In the genomic region with DNA sequence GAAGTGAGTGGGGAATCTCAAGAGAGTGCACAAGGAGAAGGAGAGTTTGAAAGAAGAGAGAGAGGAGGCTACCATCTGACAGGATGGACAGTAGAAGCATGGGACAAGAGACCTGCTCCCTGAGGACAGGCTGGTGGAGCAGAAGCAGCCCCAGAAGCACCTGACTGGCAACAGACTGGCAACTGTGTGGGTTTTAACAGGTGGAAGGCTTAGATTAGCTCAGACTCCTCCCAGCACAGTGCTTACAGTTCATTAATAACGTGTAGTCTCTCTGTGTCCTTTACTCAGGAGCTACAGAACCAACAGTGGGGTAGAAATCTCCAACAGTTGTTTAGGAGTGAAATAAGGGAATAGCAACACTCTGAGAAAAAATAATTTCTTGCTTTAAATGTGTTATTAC, we compare ENCODE assay signal across 27 mouse cellular contexts. TPM values are rescaled to one million over a fixed set of nuclear protein-coding genes. Genes with fewer than 3 reads are reported as not detected.
DNase-seq lines count a peak whose midpoint lies in the region; ATAC-seq and TF ChIP-seq lines count a peak whose summit lies in the region.
"Had no signal": no experiment of that assay in that cellular context is flagged by ENCODE, and none has a peak within 500 bp of the region (broad histone marks: within the 10 kb centered on the region; RNA-seq: fewer than 3 reads in every experiment).

No protein-coding gene starts in this region.

- no peaks in the 10 kb centered on the region for H3K9me3 ChIP-seq in hindbrain, embryonic 15.5 days
- H3K9me3 ChIP-seq in hindbrain, embryonic 14.5 days (ENCODE audit: control insufficient read depth, low read length): no peaks in the 10 kb centered on the region
- no peaks in the 10 kb centered on the region for H3K9me3 ChIP-seq in liver, embryonic 11.5 days (ENCODE audit: control insufficient read depth, low read length)
- H3K9me3 ChIP-seq in liver, embryonic 12.5 days (replicated peaks): no peaks in the 10 kb centered on the region
- H3K9me3 ChIP-seq in MEL (replicated peaks; ENCODE audit: insufficient read depth, low read length): no peaks in the 10 kb centered on the region
- H3K9me3 ChIP-seq: G1E had no signal

- no peak overlapping the region for H3K4me2 ChIP-seq in hindbrain, embryonic 15.5 days
- H3K4me2 ChIP-seq in hindbrain, embryonic 14.5 days (replicated peaks): no peak overlapping the region
- H3K4me2 ChIP-seq in liver, embryonic 11.5 days: no peak overlapping the region
- no peak overlapping the region for H3K4me2 ChIP-seq in liver, embryonic 12.5 days

- H3K9ac ChIP-seq in hindbrain, embryonic 15.5 days: no peak overlapping the region
- H3K9ac ChIP-seq in hindbrain, embryonic 14.5 days: no peak overlapping the region
- H3K9ac ChIP-seq in liver, embryonic 11.5 days (ENCODE audit: low read depth, low read length): no peak overlapping the region
- H3K9ac ChIP-seq in liver, embryonic 12.5 days: no peak overlapping the region
- H3K9ac ChIP-seq in MEL (ENCODE audit: control insufficient read depth, low read depth, low read length, poor library complexity, severe bottlenecking): no peak overlapping the region

- peak; percentile 33 to 63; a peak in 3 of 4 replicates for TF ChIP-seq EP300 in MEL (IDR thresholded peaks at IDR 0.05; ENCODE audit: low read depth in 1 of 2, low read length in 2 of 2)

- H3K36me3 ChIP-seq in hindbrain, embryonic 15.5 days: no peaks in the 10 kb centered on the region
- no peaks in the 10 kb centered on the region for H3K36me3 ChIP-seq in hindbrain, embryonic 14.5 days (replicated peaks; ENCODE audit: control insufficient read depth, insufficient read depth)
- H3K36me3 ChIP-seq in liver, embryonic 11.5 days (ENCODE audit: control insufficient read depth, insufficient read depth, low read length): no peaks in the 10 kb centered on the region
- H3K36me3 ChIP-seq in liver, embryonic 12.5 days: no peaks in the 10 kb centered on the region
- peaks cover 0 to 6% of the 10 kb centered on the region in 2 experiments; a peak in 1 of 4 replicates for H3K36me3 ChIP-seq in MEL (ENCODE audit: control insufficient read depth in 1 of 2, insufficient read depth in 2 of 2, low read length in 2 of 2)
- H3K36me3 ChIP-seq: G1E had no signal

- no peak for TF ChIP-seq POLR2A in MEL (IDR thresholded peaks at IDR 0.05; ENCODE audit: control insufficient read depth in 1 of 2, insufficient read depth in 1 of 2, low read depth in 1 of 2, low read length in 2 of 2, poor library complexity in 1 of 2)

- WGBS in hindbrain, embryonic 15.5 days: 51% methylated on average over 1 of the region's 1 CpGs
- 44% methylated on average over 1 of the region's 1 CpGs for WGBS in hindbrain, embryonic 14.5 days
- 39% methylated on average over 1 of the region's 1 CpGs for WGBS in liver, embryonic 11.5 days
- 39% methylated on average over 1 of the region's 1 CpGs for WGBS in liver, embryonic 12.5 days (ENCODE audit: insufficient replicate concordance)

- no peak overlapping the region for H3K4me3 ChIP-seq in hindbrain, embryonic 15.5 days
- no peak overlapping the region for H3K4me3 ChIP-seq in hindbrain, embryonic 14.5 days (replicated peaks; ENCODE audit: low read length)
- H3K4me3 ChIP-seq in liver, embryonic 11.5 days (ENCODE audit: low read depth, low read length): no peak overlapping the region
- H3K4me3 ChIP-seq in liver, embryonic 12.5 days: no peak overlapping the region
- no peak overlapping the region for H3K4me3 ChIP-seq in MEL (ENCODE audit: control insufficient read depth in 1 of 2, insufficient read depth in 1 of 2, low read depth in 2 of 2, low read length in 2 of 2)

- no peaks in the 10 kb centered on the region for H3K4me1 ChIP-seq in hindbrain, embryonic 15.5 days (replicated peaks)
- H3K4me1 ChIP-seq in hindbrain, embryonic 14.5 days (replicated peaks; ENCODE audit: control insufficient read depth, insufficient read depth, low read length): no peaks in the 10 kb centered on the region
- no peaks in the 10 kb centered on the region for H3K4me1 ChIP-seq in liver, embryonic 11.5 days (replicated peaks; ENCODE audit: control insufficient read depth, insufficient read depth, low read length)
- H3K4me1 ChIP-seq in liver, embryonic 12.5 days: no peaks in the 10 kb centered on the region
- H3K4me1 ChIP-seq in MEL (ENCODE audit: control insufficient read depth in 1 of 2, insufficient read depth in 2 of 2, low read length in 2 of 2): peaks cover 7 to 13% of the 10 kb centered on the region in 2 experiments

- TF ChIP-seq CTCF in MEL (IDR thresholded peaks at IDR 0.05 in 2 of 3, conservative IDR thresholded peaks at IDR 0.05 in 1 of 3; ENCODE audit: control insufficient read depth in 1 of 3, insufficient read depth in 1 of 3, low read depth in 2 of 3, low read length in 3 of 3, poor library complexity in 1 of 3, severe bottlenecking in 1 of 3): no peak

- H3K79me2 ChIP-seq in MEL (ENCODE audit: control insufficient read depth, insufficient read depth, low read length, poor library complexity): no peaks in the 10 kb centered on the region

- no peaks in the 10 kb centered on the region for H3K27me3 ChIP-seq in hindbrain, embryonic 15.5 days
- H3K27me3 ChIP-seq in hindbrain, embryonic 14.5 days (ENCODE audit: control insufficient read depth, insufficient read depth, low read length): no peaks in the 10 kb centered on the region
- no peaks in the 10 kb centered on the region for H3K27me3 ChIP-seq in liver, embryonic 11.5 days (replicated peaks; ENCODE audit: control insufficient read depth, insufficient read depth, low read length)
- H3K27me3 ChIP-seq in liver, embryonic 12.5 days (replicated peaks): no peaks in the 10 kb centered on the region
- H3K27me3 ChIP-seq in MEL (ENCODE audit: control insufficient read depth in 1 of 2, insufficient read depth in 2 of 2, low read length in 2 of 2): no peaks in the 10 kb centered on the region
- H3K27me3 ChIP-seq: CH12.LX, Patski had no signal

- TF ChIP-seq RAD21 in MEL (IDR thresholded peaks at IDR 0.05; ENCODE audit: low read depth, low read length): no peak

- H3K27ac ChIP-seq in hindbrain, embryonic 15.5 days (replicated peaks): no peak overlapping the region
- H3K27ac ChIP-seq in hindbrain, embryonic 14.5 days: no peak overlapping the region
- no peak overlapping the region for H3K27ac ChIP-seq in liver, embryonic 11.5 days (ENCODE audit: low read depth, low read length)
- H3K27ac ChIP-seq in liver, embryonic 12.5 days: no peak overlapping the region
- H3K27ac ChIP-seq in MEL (ENCODE audit: control insufficient read depth, low read depth, low read length): no peak overlapping the region

- no peak for DNase-seq in hindbrain, embryonic 14.5 days (ENCODE audit: low spot score)
- DNase-seq in liver, embryonic 11.5 days (ENCODE audit: low spot score): no peak
- DNase-seq in MEL (ENCODE audit: low read depth, low spot score): peak; percentile 45
- no peak for DNase-seq in adrenal gland, postnatal 14 days
- DNase-seq: adrenal gland, adult 2 months; adrenal gland, adult 8-10 months; adrenal gland, postnatal 10 days; adrenal gland, postnatal 25 days; adrenal gland, postnatal 36 days; B cell, adult 2 months; cerebellum, adult 11 months; cerebellum, adult 11-12 months; cerebellum, adult 18-20 months; cerebellum, adult 2 months; cerebellum, adult 8-10 months had no signal

- peak; percentile 38; the same call in 1 of the 2 replicates for ATAC-seq in hindbrain, embryonic 15.5 days (ENCODE audit: low FRiP score, low read depth)
- ATAC-seq in hindbrain, embryonic 14.5 days (ENCODE audit: low FRiP score): no peak
- peak; percentile 18; the same call in 1 of the 2 replicates for ATAC-seq in liver, embryonic 11.5 days (replicated peaks; ENCODE audit: low FRiP score)
- no peak for ATAC-seq in liver, embryonic 12.5 days
- ATAC-seq: activated CD4-positive, CD25-positive, alpha-beta regulatory T cell, adult 4 months; CD4-positive, CD25-positive, alpha-beta regulatory T cell, adult 4 months; Patski had no signal

TF ChIP-seq in MEL, 35 proteins besides CTCF, POLR2A, EP300 and RAD21:
- TF ChIP-seq TAL1 (IDR thresholded peaks at IDR 0.05; ENCODE audit: low read length) (peak; percentile 42), SIN3A (IDR thresholded peaks at IDR 0.05; ENCODE audit: low read length) (no peak), RCOR1 (IDR thresholded peaks at IDR 0.05; ENCODE audit: low read depth, low read length) (no peak), TCF12 (IDR thresholded peaks at IDR 0.05; ENCODE audit: low read depth, low read length) (peak; percentile 75), USF1 (IDR thresholded peaks at IDR 0.05; ENCODE audit: low read depth, low read length) (0 out of 2 replicates have a peak, but pooled peaks have one; percentile 14), NELFE (IDR thresholded peaks at IDR 0.05; ENCODE audit: low read depth, low read length) (no peak), MYB (IDR thresholded peaks at IDR 0.05; ENCODE audit: low read depth, low read length) (no peak), GABPA (IDR thresholded peaks at IDR 0.05; ENCODE audit: low read depth, low read length) (no peak), GATA1 (IDR thresholded peaks at IDR 0.05; ENCODE audit: low read depth, low read length) (peak; percentile 25; the same call in 1 of the 2 replicates), KAT2A (conservative IDR thresholded peaks at IDR 0.05; ENCODE audit: low read depth, low read length) (no peak)

RNA-seq across cellular contexts. Expression of a gene that starts 44.3 kb away (rescaled TPM):
- not detected in 2 replicates for polyA plus RNA-seq in hindbrain, embryonic 15.5 days (2015; fragmentation: Nextera tagmentation; extraction: Ambion mirVana)
- polyA plus RNA-seq in hindbrain, embryonic 14.5 days (2014; fragmentation: Nextera tagmentation; extraction: Ambion mirVana): not detected in 2 replicates
- not detected in 2 replicates for polyA plus RNA-seq in liver, embryonic 11.5 days (2014; fragmentation: Nextera tagmentation; extraction: Ambion mirVana)
- not detected in 2 replicates for polyA plus RNA-seq in liver, embryonic 12.5 days (2016; fragmentation: Nextera tagmentation; extraction: Ambion mirVana)
- not detected in 2 replicates for total RNA-seq in MEL (2012; rRNA removed)
- polyA plus RNA-seq in MEL (2012; ENCODE audit: insufficient read depth in 1 of 2, insufficient read length in 2 of 2, low read depth in 1 of 2, low replicate concordance in 2 of 2, missing spikeins in 1 of 2): not detected
- not detected in 2 replicates for total RNA-seq in adrenal gland, postnatal 14 days (2021)
- total RNA-seq: adrenal gland, adult 18-20 months; adrenal gland, adult 2 months; adrenal gland, adult 8-10 months; adrenal gland, postnatal 10 days; adrenal gland, postnatal 25 days; adrenal gland, postnatal 36 days; adrenal gland, postnatal 4 days; CH12.LX; ES-E14; G1E had no signal
- polyA plus RNA-seq: activated CD4-positive, CD25-positive, alpha-beta regulatory T cell, adult 4 months; adrenal gland, adult 2 months; brain, embryonic 14.5 days; C2C12; CD4-positive, CD25-positive, alpha-beta regulatory T cell, adult 4 months; cerebellum, adult 2 months; G1E; Patski had no signal

Comparison
In these comparisons a context has a peak if more than half of its experiments do, and no peak if none do; other contexts are left out.
1. ATAC-seq: peak in hindbrain, embryonic 15.5 days (single experiment) and liver, embryonic 11.5 days (single experiment); none in hindbrain, embryonic 14.5 days (single experiment) and liver, embryonic 12.5 days (single experiment).